Mouse (Mus musculus) C2C12 (cell line): Measurements from ENCODE around the gene Rad51b.
A peak's percentile ranks its signal among the peaks of the same experiment; 100 is the strongest.

Experiments
- CEBPB ChIP-seq: IDR thresholded peaks from one replicate; pipeline ENCODE4 v1.6.1; 2011; ENCODE audit warnings: low read depth, mild to moderate bottlenecking, control low read depth, moderate library complexity
- CTCF ChIP-seq: IDR thresholded peaks from one replicate; pipeline ENCODE4 v1.5.1; 2011; ENCODE audit not compliant: control insufficient read depth, insufficient read depth, insufficient read length
- FOSL1 ChIP-seq: IDR thresholded peaks from one replicate; pipeline ENCODE4 v1.8.0; 2011; ENCODE audit warnings: mild to moderate bottlenecking, low read length; ENCODE audit not compliant: poor library complexity, insufficient read depth, severe bottlenecking
- MAX ChIP-seq: IDR thresholded peaks from one replicate; pipeline ENCODE4 v1.6.1; 2011; ENCODE audit warnings: mild to moderate bottlenecking, control low read depth
- MYOD1 ChIP-seq: IDR thresholded peaks from one replicate; pipeline ENCODE4 v1.6.1; 2011; ENCODE audit warnings: low read depth; ENCODE audit not compliant: control insufficient read depth, insufficient read length
- MYOG ChIP-seq: IDR thresholded peaks from one replicate; pipeline ENCODE4 v1.6.1; 2011; ENCODE audit not compliant: control insufficient read depth, insufficient read length; ENCODE audit errors: extremely low read depth
- USF1 ChIP-seq: IDR thresholded peaks from one replicate; pipeline ENCODE4 v1.6.1; 2011; ENCODE audit warnings: low read depth, mild to moderate bottlenecking, control low read depth, moderate library complexity

GRCm38 (mm10) chr12:79559410-79560015, 262.4 kb downstream of the Rad51b start:
- TF ChIP-seq CTCF = no peak
- no peak for TF ChIP-seq MAX
- TF ChIP-seq FOSL1 = no peak
- TF ChIP-seq MYOD1 = no peak
- peak; percentile 43 for TF ChIP-seq CEBPB
- TF ChIP-seq USF1 = no peak
- TF ChIP-seq MYOG = no peak
